Mouse (Mus musculus) megakaryocyte, embryonic 14.5 days (primary cell): ENCODE results near the gene Fcrlb. TPM values are rescaled to one million over a fixed set of nuclear protein-coding genes. Genes with fewer than 3 reads are reported as not detected.

Experiments used
- H3K27me3 ChIP-seq: replicated peaks from 2 replicates; pipeline ENCODE3; 2012; ENCODE audit warnings: inconsistent platforms
- H3K36me3 ChIP-seq: replicated peaks from 2 replicates; pipeline ENCODE3; 2012; ENCODE audit warnings: low read length, inconsistent platforms, mixed read lengths
- H3K4me1 ChIP-seq: 2 replicates; pipeline ENCODE4 v1.6.1; 2012; ENCODE audit warnings: inconsistent platforms
- H3K4me3 ChIP-seq: replicated peaks from 2 replicates; pipeline ENCODE3; 2012; ENCODE audit warnings: moderate library complexity, mild to moderate bottlenecking, inconsistent platforms
- H3K9me3 ChIP-seq: 2 replicates; pipeline ENCODE4 v1.6.1; 2012; ENCODE audit warnings: inconsistent platforms
- FLI1 ChIP-seq: IDR thresholded peaks from 2 replicates; pipeline ENCODE4 v1.6.1; 2012; ENCODE audit warnings: low read length, inconsistent platforms, mixed read lengths
- GATA1 ChIP-seq: IDR thresholded peaks from 3 replicates; pipeline ENCODE4 v1.6.1; 2012; ENCODE audit warnings: mixed read lengths, low read length, inconsistent platforms, borderline replicate concordance
- polyA plus RNA-seq: library from polyadenylated mRNA; stranded (reverse); fragments of >175 nt; gene quantifications from 2 replicates; pipeline ENCODE4 v1.2.3, GENCODE M21; 2012; ENCODE audit warnings: low replicate concordance; ENCODE audit not compliant: insufficient read depth

The Fcrlb gene
- polyA plus RNA-seq, 1 experiment: 1.4 TPM

- Histone ChIP-seq H3K9me3 (peaks cover 8% of the 10 kb centered on the region), H3K36me3 (no peaks in the 10 kb centered on the region), H3K4me3 (peak overlapping the region; percentile 70), H3K27me3 (peaks cover 68% of the 10 kb centered on the region), H3K4me1 (peaks cover 37% of the 10 kb centered on the region)
- no peak for TF ChIP-seq GATA1
- TF ChIP-seq FLI1: no peak
Observed at GRCm38 (mm10) chr1:170911907-170912660, 657 bp downstream of the Fcrlb start.

GRCm38 (mm10) chr1:170908341-170908740 is 4.4 kb downstream of the Fcrlb start:
- H3K36me3 ChIP-seq: no peaks in the 10 kb centered on the region
- H3K4me3 ChIP-seq: peak overlapping the region; percentile 90
- H3K27me3 ChIP-seq: peaks cover 66% of the 10 kb centered on the region
- TF ChIP-seq GATA1 (no peak), FLI1 (no peak)
- H3K4me1 ChIP-seq: peaks cover 39% of the 10 kb centered on the region
- H3K9me3 ChIP-seq: no peaks in the 10 kb centered on the region

GRCm38 (mm10) chr1:170907456-170908191 is 5.1 kb downstream of the Fcrlb start:
- H3K4me1 ChIP-seq: peaks cover 35% of the 10 kb centered on the region
- no peaks in the 10 kb centered on the region for H3K36me3 ChIP-seq
- TF ChIP-seq GATA1: no peak
- no peak for TF ChIP-seq FLI1
- peaks cover 64% of the 10 kb centered on the region for H3K27me3 ChIP-seq
- peak overlapping the region; percentile 90 for H3K4me3 ChIP-seq
- H3K9me3 ChIP-seq: no peaks in the 10 kb centered on the region

- TF ChIP-seq FLI1 (no peak), GATA1 (no peak)
- Histone ChIP-seq H3K4me1 (peaks cover 32% of the 10 kb centered on the region), H3K27me3 (peaks cover 62% of the 10 kb centered on the region), H3K9me3 (no peaks in the 10 kb centered on the region), H3K36me3 (no peaks in the 10 kb centered on the region), H3K4me3 (peak overlapping the region; percentile 90)
Observed at GRCm38 (mm10) chr1:170907111-170907455, 5.7 kb downstream of the Fcrlb start.

- TF ChIP-seq GATA1: no peak
- TF ChIP-seq FLI1: no peak
- H3K4me3 ChIP-seq: no peak overlapping the region
- peaks cover 45% of the 10 kb centered on the region for H3K27me3 ChIP-seq
- no peaks in the 10 kb centered on the region for H3K36me3 ChIP-seq
- no peaks in the 10 kb centered on the region for H3K9me3 ChIP-seq
- H3K4me1 ChIP-seq: peaks cover 34% of the 10 kb centered on the region
Observed at GRCm38 (mm10) chr1:170903485-170903884, 9.3 kb downstream of the Fcrlb start.

- H3K9me3 ChIP-seq: no peaks in the 10 kb centered on the region
- H3K36me3 ChIP-seq: no peaks in the 10 kb centered on the region
- no peak overlapping the region for H3K4me3 ChIP-seq
- H3K4me1 ChIP-seq: peaks cover 30% of the 10 kb centered on the region
- TF ChIP-seq GATA1: no peak
- TF ChIP-seq FLI1: no peak
- peaks cover 38% of the 10 kb centered on the region for H3K27me3 ChIP-seq
Observed at GRCm38 (mm10) chr1:170901536-170902238, 11.1 kb downstream of the Fcrlb start.

- H3K4me3 ChIP-seq: peak overlapping the region; percentile 83
- peaks cover 30% of the 10 kb centered on the region for H3K4me1 ChIP-seq
- H3K9me3 ChIP-seq: no peaks in the 10 kb centered on the region
- TF ChIP-seq FLI1 (no peak), GATA1 (no peak)
- no peaks in the 10 kb centered on the region for H3K36me3 ChIP-seq
- peaks cover 32% of the 10 kb centered on the region for H3K27me3 ChIP-seq
Observed at GRCm38 (mm10) chr1:170900799-170901467, 11.8 kb downstream of the Fcrlb start.

- Histone ChIP-seq H3K4me1 (peaks cover 30% of the 10 kb centered on the region), H3K36me3 (no peaks in the 10 kb centered on the region), H3K9me3 (no peaks in the 10 kb centered on the region), H3K4me3 (no peak overlapping the region), H3K27me3 (peaks cover 21% of the 10 kb centered on the region)
- no peak for TF ChIP-seq GATA1
Observed at GRCm38 (mm10) chr1:170898413-170899075, 14.2 kb downstream of the Fcrlb start.

GRCm38 (mm10) chr1:170896651-170897281 is 16.0 kb downstream of the Fcrlb start:
- Histone ChIP-seq H3K4me3 (no peak overlapping the region), H3K36me3 (no peaks in the 10 kb centered on the region), H3K27me3 (peaks cover 11% of the 10 kb centered on the region), H3K9me3 (no peaks in the 10 kb centered on the region), H3K4me1 (peaks cover 35% of the 10 kb centered on the region)
- no peak for TF ChIP-seq FLI1
- TF ChIP-seq GATA1: no peak
